Mouse (Mus musculus) right cerebral cortex, adult 2 months (tissue): ENCODE measurements at regions not wholly inside any gene's neighbourhood (a gene's known extent, or its start where the extent isn't known, plus 50 kb on each side); places are given as distances from the start of the nearest gene placed in this dataset.

Source experiments
- DNase-seq, 2 experiments: peaks; one replicate each; pipeline ENCODE4 v3.0.0; 2021 to 2022; ENCODE audit warnings: low spot score in 2 of 2

- no peak for DNase-seq
Measured at GRCm38 (mm10) chr13:25343309-25343708, 73.0 kb upstream of the Nrsn1 start.

GRCm38 (mm10) chr13:25341826-25342225 lies 71.5 kb upstream of the Nrsn1 start:
- no peak for DNase-seq

- no peak for DNase-seq
Measured at GRCm38 (mm10) chr13:25333803-25334202, 63.5 kb upstream of the Nrsn1 start.
